Mouse (Mus musculus) frontal cortex, postnatal 14 days (tissue): ENCODE measurements around the gene Pdss2.

Experiments
- DNase-seq, 2 experiments: peaks; one replicate each; pipeline ENCODE4 v3.0.0; 2022; ENCODE audit warnings: low spot score in 2 of 2

Gene Pdss2

GRCm38 (mm10) chr10:43220910-43221625 lies at the start of gene Pdss2:
Pdss2 (plus strand) TSS chr10:43221486.
- peak; percentile 88 to 89 for DNase-seq

- no peak for DNase-seq
Measured at GRCm38 (mm10) chr10:43172066-43172465, 49.2 kb upstream of the Pdss2 start.

GRCm38 (mm10) chr10:43172554-43172953 lies 48.7 kb upstream of the Pdss2 start:
- DNase-seq, result no peak

GRCm38 (mm10) chr10:43173141-43173827 lies 48.0 kb upstream of the Pdss2 start:
- DNase-seq, result peak; percentile 35 to 42

GRCm38 (mm10) chr10:43173828-43174325 lies 47.4 kb upstream of the Pdss2 start:
- no peak for DNase-seq

GRCm38 (mm10) chr10:43174326-43175155 lies 46.7 kb upstream of the Pdss2 start, which contains the start of the genes Sobp and 9030612E09Rik:
Sobp (minus strand) TSS chr10:43174530.
9030612E09Rik (plus strand) TSS chr10:43174704.
- DNase-seq, result peak; percentile 60 to 70

GRCm38 (mm10) chr10:43175156-43175601 lies 46.1 kb upstream of the Pdss2 start:
- DNase-seq, result peak in 1 of 2 experiments; percentile 27

GRCm38 (mm10) chr10:43180313-43180912 lies 40.9 kb upstream of the Pdss2 start:
- DNase-seq, result no peak

GRCm38 (mm10) chr10:43200206-43200605 lies 21.1 kb upstream of the Pdss2 start:
- no peak for DNase-seq

- no peak for DNase-seq
Measured at GRCm38 (mm10) chr10:43203865-43204264, 17.4 kb upstream of the Pdss2 start.

GRCm38 (mm10) chr10:43211866-43212265 lies 9.4 kb upstream of the Pdss2 start:
- no peak for DNase-seq

GRCm38 (mm10) chr10:43217361-43217900 lies 3.9 kb upstream of the Pdss2 start:
- DNase-seq, result no peak

GRCm38 (mm10) chr10:43220479-43220878 lies 807 bp upstream of the Pdss2 start:
- no peak for DNase-seq

- no peak for DNase-seq
Measured at GRCm38 (mm10) chr10:43221659-43222058, 373 bp downstream of the Pdss2 start.

- no peak for DNase-seq
Measured at GRCm38 (mm10) chr10:43223391-43223790, 2.1 kb downstream of the Pdss2 start.

GRCm38 (mm10) chr10:43226391-43226790 lies 5.1 kb downstream of the Pdss2 start:
- no peak for DNase-seq

- DNase-seq, result no peak
Measured at GRCm38 (mm10) chr10:43229236-43229635, 8.0 kb downstream of the Pdss2 start.

- no peak for DNase-seq
Measured at GRCm38 (mm10) chr10:43234522-43234921, 13.2 kb downstream of the Pdss2 start.

- DNase-seq, result no peak
Measured at GRCm38 (mm10) chr10:43235011-43235410, 13.7 kb downstream of the Pdss2 start.

GRCm38 (mm10) chr10:43235758-43236669 lies 14.7 kb downstream of the Pdss2 start:
- no peak for DNase-seq
